Mouse (Mus musculus): ENCODE results near the gene Mlf1.

Mlf1 gene

GRCm38 (mm10) chr3:67447143-67447542 is 73.2 kb downstream of the Mlf1 start:
- DNase-seq (ENCODE audit: low spot score in 2 of 2) = no peak

All from spleen, postnatal 36 days (tissue).